Mouse (Mus musculus): Measurements from ENCODE around the gene Tgfbr3. TPM values are rescaled to one million over a fixed set of nuclear protein-coding genes. Genes with fewer than 3 reads are reported as not detected.
"Not testable (repeated sequence)": the region's sequence is repeated elsewhere in the genome, so short reads cannot be mapped to it uniquely, and the experiment has no call there.

Tgfbr3 gene
- polyA plus RNA-seq, 1 experiment from 2014 or later = 3.4 TPM

- Histone ChIP-seq H3K4me2 (replicated peaks) (peak overlapping the region; percentile 22; the same call in 1 of the 2 replicates), H3K36me3 (no peaks in the 10 kb centered on the region), H3K4me3 (replicated peaks) (no peak overlapping the region), H3K27me3 (peaks cover 56% of the 10 kb centered on the region), H3K4me1 (replicated peaks) (peaks cover 18% of the 10 kb centered on the region), H3K9ac (replicated peaks) (no peak overlapping the region), H3K9me3 (peaks cover 12% of the 10 kb centered on the region), H3K27ac (no peak overlapping the region)
- ATAC-seq = no peak
- WGBS = 14% methylated on average over 19 of the region's 19 CpGs
Measured at GRCm38 (mm10) chr5:107250548-107251272, 38.7 kb downstream of the Tgfbr3 start.

- no peak overlapping the region for H3K27ac ChIP-seq
- H3K9me3 ChIP-seq = peaks cover 5% of the 10 kb centered on the region; the same call in 1 of the 2 replicates
- WGBS = 68% methylated on average over 6 of the region's 6 CpGs
- H3K4me1 ChIP-seq (replicated peaks) = peaks cover 18% of the 10 kb centered on the region
- H3K27me3 ChIP-seq = peaks cover 58% of the 10 kb centered on the region
- H3K4me3 ChIP-seq (replicated peaks) = no peak overlapping the region
- no peak overlapping the region for H3K9ac ChIP-seq (replicated peaks)
- no peak for ATAC-seq
- H3K36me3 ChIP-seq = no peaks in the 10 kb centered on the region
- H3K4me2 ChIP-seq (replicated peaks) = no peak overlapping the region
Measured at GRCm38 (mm10) chr5:107248732-107249131, 40.7 kb downstream of the Tgfbr3 start.

- 97% methylated on average over 11 of the region's 11 CpGs for WGBS
- H3K9me3 ChIP-seq; H3K9ac ChIP-seq (replicated peaks); H3K27ac ChIP-seq; H3K4me3 ChIP-seq (replicated peaks); H3K36me3 ChIP-seq; H3K4me2 ChIP-seq (replicated peaks); ATAC-seq: not testable (repeated sequence)
- H3K4me1 ChIP-seq (replicated peaks) = peaks cover 18% of the 10 kb centered on the region
- peaks cover 58% of the 10 kb centered on the region for H3K27me3 ChIP-seq
Measured at GRCm38 (mm10) chr5:107248302-107248701, 41.1 kb downstream of the Tgfbr3 start.

- Histone ChIP-seq H3K9me3 (peaks cover 5% of the 10 kb centered on the region; the same call in 1 of the 2 replicates), H3K27ac (no peak overlapping the region), H3K4me1 (replicated peaks) (peaks cover 18% of the 10 kb centered on the region), H3K36me3 (no peaks in the 10 kb centered on the region), H3K4me2 (replicated peaks) (no peak overlapping the region), H3K4me3 (replicated peaks) (no peak overlapping the region), H3K9ac (replicated peaks) (no peak overlapping the region), H3K27me3 (peaks cover 56% of the 10 kb centered on the region)
- 59% methylated on average over 3 of the region's 3 CpGs for WGBS
- ATAC-seq = no peak
Measured at GRCm38 (mm10) chr5:107247786-107248185, 41.6 kb downstream of the Tgfbr3 start.

GRCm38 (mm10) chr5:107243445-107243844 is 46.0 kb downstream of the Tgfbr3 start:
- H3K27ac ChIP-seq = no peak overlapping the region
- H3K27me3 ChIP-seq = peaks cover 41% of the 10 kb centered on the region
- H3K4me3 ChIP-seq (replicated peaks) = no peak overlapping the region
- H3K4me1 ChIP-seq (replicated peaks) = 0 out of 2 replicates have a peak, but pooled peaks cover 3% of the 10 kb centered on the region
- WGBS = 93% methylated on average over 2 of the region's 2 CpGs
- H3K4me2 ChIP-seq (replicated peaks) = no peak overlapping the region
- ATAC-seq = no peak
- no peaks in the 10 kb centered on the region for H3K9me3 ChIP-seq
- no peak overlapping the region for H3K9ac ChIP-seq (replicated peaks)
- H3K36me3 ChIP-seq = no peaks in the 10 kb centered on the region

GRCm38 (mm10) chr5:107242993-107243392 is 46.4 kb downstream of the Tgfbr3 start:
- 80% methylated on average over 4 of the region's 4 CpGs for WGBS
- Histone ChIP-seq H3K36me3 (no peaks in the 10 kb centered on the region), H3K27ac (no peak overlapping the region), H3K27me3 (peaks cover 38% of the 10 kb centered on the region), H3K4me2 (replicated peaks) (no peak overlapping the region), H3K4me1 (replicated peaks) (peaks cover 7% of the 10 kb centered on the region), H3K4me3 (replicated peaks) (no peak overlapping the region), H3K9ac (replicated peaks) (no peak overlapping the region), H3K9me3 (no peaks in the 10 kb centered on the region)
- no peak for ATAC-seq

GRCm38 (mm10) chr5:107240276-107240675 is 49.2 kb downstream of the Tgfbr3 start:
- Histone ChIP-seq H3K36me3 (no peaks in the 10 kb centered on the region), H3K4me3 (replicated peaks) (no peak overlapping the region), H3K27ac (no peak overlapping the region), H3K9me3 (no peaks in the 10 kb centered on the region), H3K9ac (replicated peaks) (no peak overlapping the region), H3K4me1 (replicated peaks) (peaks cover 22% of the 10 kb centered on the region), H3K4me2 (replicated peaks) (no peak overlapping the region), H3K27me3 (peaks cover 28% of the 10 kb centered on the region)
- WGBS = 22% methylated on average over 1 of the region's 1 CpGs
- ATAC-seq = no peak

- peaks cover 16% of the 10 kb centered on the region; the same call in 1 of the 2 replicates for H3K27me3 ChIP-seq
- peaks cover 27% of the 10 kb centered on the region for H3K4me1 ChIP-seq (replicated peaks)
- H3K4me2 ChIP-seq (replicated peaks) = no peak overlapping the region
- no peak overlapping the region for H3K4me3 ChIP-seq (replicated peaks)
- WGBS = 42% methylated on average over 7 of the region's 7 CpGs
- H3K9ac ChIP-seq (replicated peaks) = no peak overlapping the region; the same call in 1 of the 2 replicates
- H3K36me3 ChIP-seq = no peaks in the 10 kb centered on the region
- ATAC-seq = 0 out of 2 replicates have a peak, but pooled peaks have one; percentile 20
- no peaks in the 10 kb centered on the region for H3K9me3 ChIP-seq
- H3K27ac ChIP-seq = no peak overlapping the region
Measured at GRCm38 (mm10) chr5:107237971-107238426, 51.4 kb downstream of the Tgfbr3 start.

GRCm38 (mm10) chr5:107236975-107237374 is 52.5 kb downstream of the Tgfbr3 start:
- Histone ChIP-seq H3K27ac (no peak overlapping the region), H3K36me3 (no peaks in the 10 kb centered on the region), H3K4me2 (replicated peaks) (no peak overlapping the region), H3K9ac (replicated peaks) (no peak overlapping the region), H3K9me3 (no peaks in the 10 kb centered on the region), H3K4me3 (replicated peaks) (no peak overlapping the region), H3K4me1 (replicated peaks) (peaks cover 27% of the 10 kb centered on the region), H3K27me3 (peaks cover 16% of the 10 kb centered on the region; the same call in 1 of the 2 replicates)
- ATAC-seq = no peak
- WGBS = 72% methylated on average over 6 of the region's 6 CpGs

GRCm38 (mm10) chr5:107236039-107236438 is 53.4 kb downstream of the Tgfbr3 start:
- H3K9me3 ChIP-seq = no peaks in the 10 kb centered on the region
- H3K27ac ChIP-seq = no peak overlapping the region
- no peak for ATAC-seq
- H3K4me3 ChIP-seq (replicated peaks) = no peak overlapping the region
- no peak overlapping the region for H3K4me2 ChIP-seq (replicated peaks)
- H3K27me3 ChIP-seq = peaks cover 11% of the 10 kb centered on the region; the same call in 1 of the 2 replicates
- 80% methylated on average over 5 of the region's 5 CpGs for WGBS
- H3K4me1 ChIP-seq (replicated peaks) = peaks cover 27% of the 10 kb centered on the region
- no peaks in the 10 kb centered on the region for H3K36me3 ChIP-seq
- H3K9ac ChIP-seq (replicated peaks) = no peak overlapping the region

- H3K4me3 ChIP-seq (replicated peaks) = no peak overlapping the region
- H3K4me2 ChIP-seq (replicated peaks) = no peak overlapping the region
- ATAC-seq = no peak
- no peak overlapping the region for H3K9ac ChIP-seq (replicated peaks)
- H3K9me3 ChIP-seq = no peaks in the 10 kb centered on the region
- 79% methylated on average over 14 of the region's 14 CpGs for WGBS
- H3K27me3 ChIP-seq = peaks cover 7% of the 10 kb centered on the region; the same call in 1 of the 2 replicates
- peaks cover 26% of the 10 kb centered on the region for H3K4me1 ChIP-seq (replicated peaks)
- no peak overlapping the region for H3K27ac ChIP-seq
- H3K36me3 ChIP-seq = no peaks in the 10 kb centered on the region
Measured at GRCm38 (mm10) chr5:107233366-107234354, 55.8 kb downstream of the Tgfbr3 start.

GRCm38 (mm10) chr5:107230189-107230588 is 59.2 kb downstream of the Tgfbr3 start:
- Histone ChIP-seq H3K9ac (replicated peaks) (no peak overlapping the region), H3K4me2 (replicated peaks) (no peak overlapping the region), H3K4me1 (replicated peaks) (peaks cover 5% of the 10 kb centered on the region; the same call in 1 of the 2 replicates), H3K36me3 (no peaks in the 10 kb centered on the region), H3K27me3 (0 out of 2 replicates have a peak, but pooled peaks cover 3% of the 10 kb centered on the region), H3K9me3 (no peaks in the 10 kb centered on the region), H3K4me3 (replicated peaks) (no peak overlapping the region), H3K27ac (no peak overlapping the region)
- 62% methylated on average over 6 of the region's 6 CpGs for WGBS
- ATAC-seq = no peak
